Mouse (Mus musculus) MEL (cell line): Measurements from ENCODE around the gene S100a5. TPM values are rescaled to one million over a fixed set of nuclear protein-coding genes. Genes with fewer than 3 reads are reported as not detected.

Experiments used
- DNase-seq: peaks from one replicate; pipeline ENCODE4 v3.0.0; 2011; ENCODE audit warnings: low read depth, low spot score
- H3K27ac ChIP-seq: 2 replicates; pipeline ENCODE4 v1.5.1; 2012; ENCODE audit warnings: low read depth, mild to moderate bottlenecking, control low read depth, low read length, moderate library complexity; ENCODE audit not compliant: control insufficient read depth
- H3K27me3 ChIP-seq, 2 experiments: fragments of 150-350 bp in 1 of 2; sonication (generic) in 1 of 2; 2 replicates each; pipeline ENCODE4 v1.6.1; 2012; ENCODE audit warnings: low read length in 2 of 2, mild to moderate bottlenecking in 2 of 2, improper control_type of control experiment in 1 of 2, moderate library complexity in 1 of 2; ENCODE audit not compliant: insufficient read depth in 2 of 2, control insufficient read depth in 1 of 2
- H3K36me3 ChIP-seq, 2 experiments: 2 replicates each; pipeline ENCODE4 v1.6.1; 2012 to 2014; ENCODE audit warnings: low read length in 2 of 2, improper control_type of control experiment in 1 of 2, inconsistent platforms in 1 of 2, mild to moderate bottlenecking in 1 of 2; ENCODE audit not compliant: insufficient read depth in 2 of 2, control insufficient read depth in 1 of 2
- H3K4me1 ChIP-seq, 2 experiments: fragments of 150-350 bp in 1 of 2; sonication (generic) in 1 of 2; 2 replicates each; pipeline ENCODE4 v1.6.1; 2012; ENCODE audit warnings: low read length in 2 of 2, improper control_type of control experiment in 1 of 2, mild to moderate bottlenecking in 1 of 2; ENCODE audit not compliant: insufficient read depth in 2 of 2, control insufficient read depth in 1 of 2
- H3K4me3 ChIP-seq, 2 experiments: fragments of 150-350 bp in 1 of 2; sonication (generic) in 1 of 2; 2 replicates each; pipeline ENCODE4 v1.5.1; 2012; ENCODE audit warnings: low read depth in 2 of 2, low read length in 2 of 2, mild to moderate bottlenecking in 2 of 2, moderate library complexity in 2 of 2, control low read depth in 1 of 2, improper control_type of control experiment in 1 of 2; ENCODE audit not compliant: control insufficient read depth in 1 of 2, insufficient read depth in 1 of 2
- H3K79me2 ChIP-seq: 2 replicates; pipeline ENCODE4 v1.6.1; 2012; ENCODE audit warnings: mild to moderate bottlenecking, low read length, moderate library complexity; ENCODE audit not compliant: control insufficient read depth, poor library complexity, insufficient read depth
- H3K9ac ChIP-seq: 2 replicates; pipeline ENCODE4 v1.6.1; 2012; ENCODE audit warnings: low read depth, mild to moderate bottlenecking, control low read depth, low read length, moderate library complexity; ENCODE audit not compliant: control insufficient read depth, poor library complexity, severe bottlenecking
- H3K9me3 ChIP-seq: fragments of 150-350 bp; sonication (generic); replicated peaks from 2 replicates; pipeline ENCODE4 v1.6.1; 2012; ENCODE audit warnings: mild to moderate bottlenecking, low read length, improper control_type of control experiment, moderate library complexity; ENCODE audit not compliant: insufficient read depth
- BHLHE40 ChIP-seq: IDR thresholded peaks from 2 replicates; pipeline ENCODE4 v1.6.1; 2012; ENCODE audit warnings: low read depth, mild to moderate bottlenecking, inconsistent platforms, low read length, improper control_type of control experiment, borderline replicate concordance
- CHD2 ChIP-seq: IDR thresholded peaks from 2 replicates; pipeline ENCODE4 v1.6.1; 2011; ENCODE audit warnings: low read length, improper control_type of control experiment
- E2F4 ChIP-seq: IDR thresholded peaks from 2 replicates; pipeline ENCODE4 v1.6.1; 2011; ENCODE audit warnings: low read depth, low read length, improper control_type of control experiment, borderline replicate concordance
- ELF1 ChIP-seq: IDR thresholded peaks from 2 replicates; pipeline ENCODE4 v1.6.1; 2014; ENCODE audit warnings: low read depth, mild to moderate bottlenecking, inconsistent platforms, low read length, improper control_type of control experiment, moderate library complexity
- EP300 ChIP-seq, 2 experiments: IDR thresholded peaks; 2 replicates each; pipeline ENCODE4 v1.6.1; 2011; ENCODE audit warnings: improper control_type of control experiment in 2 of 2, low read length in 2 of 2, low read depth in 1 of 2, mild to moderate bottlenecking in 1 of 2
- ETS1 ChIP-seq: IDR thresholded peaks from 2 replicates; pipeline ENCODE4 v1.6.1; 2012; ENCODE audit warnings: low read depth, mild to moderate bottlenecking, inconsistent platforms, low read length, improper control_type of control experiment, moderate library complexity
- GABPA ChIP-seq: IDR thresholded peaks from 2 replicates; pipeline ENCODE4 v1.6.1; 2012; ENCODE audit warnings: low read depth, mild to moderate bottlenecking, inconsistent platforms, low read length, improper control_type of control experiment, moderate library complexity
- GATA1 ChIP-seq: IDR thresholded peaks from 2 replicates; pipeline ENCODE4 v1.6.1; 2011; ENCODE audit warnings: low read depth, low read length, improper control_type of control experiment
- JUND ChIP-seq: IDR thresholded peaks from 2 replicates; pipeline ENCODE4 v1.6.1; 2011; ENCODE audit warnings: low read depth, mild to moderate bottlenecking, improper control_type of control experiment, low read length
- MAFK ChIP-seq: IDR thresholded peaks from 2 replicates; pipeline ENCODE4 v1.6.1; 2011; ENCODE audit warnings: low read depth, mild to moderate bottlenecking, low read length, improper control_type of control experiment, borderline replicate concordance
- MAX ChIP-seq: IDR thresholded peaks from 2 replicates; pipeline ENCODE4 v1.6.1; 2011; ENCODE audit warnings: low read length, improper control_type of control experiment
- MAZ ChIP-seq: IDR thresholded peaks from 2 replicates; pipeline ENCODE4 v1.6.1; 2012; ENCODE audit warnings: low read depth, mild to moderate bottlenecking, inconsistent platforms, low read length, improper control_type of control experiment
- MEF2A ChIP-seq: IDR thresholded peaks from 2 replicates; pipeline ENCODE4 v1.6.1; 2014; ENCODE audit warnings: low read depth, mild to moderate bottlenecking, inconsistent platforms, low read length, improper control_type of control experiment; ENCODE audit not compliant: poor library complexity, insufficient replicate concordance, severe bottlenecking; ENCODE audit errors: extremely low read depth
- MXI1 ChIP-seq: IDR thresholded peaks from 2 replicates; pipeline ENCODE4 v1.6.1; 2011; ENCODE audit warnings: mild to moderate bottlenecking, low read depth, low read length, improper control_type of control experiment
- MYB ChIP-seq: IDR thresholded peaks from 2 replicates; pipeline ENCODE4 v1.6.1; 2011; ENCODE audit warnings: mild to moderate bottlenecking, low read depth, low read length, improper control_type of control experiment
- NELFE ChIP-seq: IDR thresholded peaks from 2 replicates; pipeline ENCODE4 v1.6.1; 2011; ENCODE audit warnings: low read depth, low read length, improper control_type of control experiment
- NRF1 ChIP-seq: IDR thresholded peaks from 2 replicates; pipeline ENCODE4 v1.6.1; 2014; ENCODE audit warnings: low read depth, mild to moderate bottlenecking, inconsistent platforms, low read length, improper control_type of control experiment, moderate library complexity; ENCODE audit not compliant: poor library complexity, insufficient read depth, severe bottlenecking
- POLR2AphosphoS2 ChIP-seq: IDR thresholded peaks from 2 replicates; pipeline ENCODE4 v1.6.1; 2011; ENCODE audit warnings: low read length, improper control_type of control experiment
- RAD21 ChIP-seq: IDR thresholded peaks from 2 replicates; pipeline ENCODE4 v1.6.1; 2011; ENCODE audit warnings: mild to moderate bottlenecking, low read depth, low read length, improper control_type of control experiment
- SIN3A ChIP-seq: IDR thresholded peaks from 2 replicates; pipeline ENCODE4 v1.6.1; 2012; ENCODE audit warnings: low read length, improper control_type of control experiment, inconsistent platforms
- SMC3 ChIP-seq: IDR thresholded peaks from 2 replicates; pipeline ENCODE4 v1.6.1; 2011; ENCODE audit warnings: low read depth, low read length, improper control_type of control experiment
- TCF12 ChIP-seq: IDR thresholded peaks from 2 replicates; pipeline ENCODE4 v1.6.1; 2014; ENCODE audit warnings: low read depth, mild to moderate bottlenecking, inconsistent platforms, low read length, improper control_type of control experiment, moderate library complexity
- UBTF ChIP-seq: IDR thresholded peaks from 2 replicates; pipeline ENCODE4 v1.6.1; 2012; ENCODE audit warnings: low read depth, mild to moderate bottlenecking, inconsistent platforms, low read length, improper control_type of control experiment, moderate library complexity, borderline replicate concordance; ENCODE audit not compliant: insufficient read depth
- USF1 ChIP-seq: IDR thresholded peaks from 2 replicates; pipeline ENCODE4 v1.6.1; 2014; ENCODE audit warnings: low read depth, mild to moderate bottlenecking, inconsistent platforms, low read length, improper control_type of control experiment, moderate library complexity
- USF2 ChIP-seq, 2 experiments: IDR thresholded peaks; 2 replicates each; pipeline ENCODE4 v1.6.1; 2011 to 2012; ENCODE audit warnings: improper control_type of control experiment in 2 of 2, low read length in 2 of 2, borderline replicate concordance in 1 of 2, inconsistent platforms in 1 of 2, low read depth in 1 of 2, mild to moderate bottlenecking in 1 of 2; ENCODE audit not compliant: insufficient read depth in 1 of 2
- ZC3H11A ChIP-seq: IDR thresholded peaks from 2 replicates; pipeline ENCODE4 v1.6.1; 2012; ENCODE audit warnings: low read depth, mild to moderate bottlenecking, inconsistent platforms, low read length, improper control_type of control experiment
- ZMIZ1 ChIP-seq: IDR thresholded peaks from 2 replicates; pipeline ENCODE4 v1.6.1; 2012; ENCODE audit warnings: low read depth, mild to moderate bottlenecking, inconsistent platforms, low read length, improper control_type of control experiment, moderate library complexity
- polyA plus RNA-seq, 2 experiments: library from polyadenylated mRNA; stranded (reverse) in 1 of 2; unstranded in 1 of 2; fragments of >175 nt in 1 of 2; fragments of >200 nt in 1 of 2; gene quantifications; 2 replicates each; pipeline versions ENCODE4 v1.2.1 to v1.2.4; 2012; ENCODE audit warnings: low replicate concordance in 2 of 2, low read depth in 1 of 2; ENCODE audit not compliant: insufficient read length in 2 of 2, insufficient read depth in 1 of 2, missing spikeins in 1 of 2
- total RNA-seq: library from RNA; depleted of rRNA; stranded (reverse); fragments of 300-350 nt; gene quantifications from 2 replicates; pipeline ENCODE4 v1.2.3, GENCODE M21; 2012

S100a5 gene
- total and polyA plus RNA-seq, 3 experiments, result not detected

DNA sequence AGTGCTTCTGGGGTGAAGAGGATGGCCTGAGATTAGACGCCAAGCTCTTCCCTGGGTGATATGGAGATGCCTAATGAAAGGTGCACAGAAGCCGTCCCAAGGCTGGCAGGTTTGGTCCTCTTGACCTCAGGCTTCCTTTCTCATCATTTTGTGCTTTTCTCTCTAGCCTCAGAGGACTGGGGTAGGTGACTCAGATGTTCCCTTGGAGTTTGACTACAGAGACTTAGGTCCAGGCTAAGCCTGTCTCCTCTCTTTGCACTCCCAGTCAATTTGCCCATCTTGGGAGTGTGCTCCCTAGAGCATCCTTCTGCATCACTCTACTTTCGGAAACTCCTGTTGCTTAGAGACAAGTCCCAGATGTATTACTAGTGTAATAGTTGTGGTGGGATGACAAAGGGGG lies 962 bp upstream of the S100a5 start:
- Histone ChIP-seq H3K79me2 (no peaks in the 10 kb centered on the region), H3K4me1 (peaks cover 8 to 34% of the 10 kb centered on the region in 2 experiments), H3K9me3 (no peaks in the 10 kb centered on the region), H3K4me3 (no peak overlapping the region), H3K27ac (no peak overlapping the region), H3K27me3 (no peaks in the 10 kb centered on the region), H3K9ac (no peak overlapping the region), H3K36me3 (peaks cover 0 to 22% of the 10 kb centered on the region in 2 experiments; a peak in 2 of 4 replicates)
- no peak for TF ChIP-seq E2F4
- no peak for TF ChIP-seq ZC3H11A
- no peak for TF ChIP-seq ELF1
- no peak for TF ChIP-seq NELFE
- TF ChIP-seq GABPA, result no peak
- no peak for TF ChIP-seq UBTF
- no peak for TF ChIP-seq CHD2
- no peak for TF ChIP-seq JUND
- TF ChIP-seq NRF1, result no peak
- no peak for TF ChIP-seq MAX
- TF ChIP-seq ETS1, result no peak
- TF ChIP-seq BHLHE40, result no peak
- no peak for TF ChIP-seq SMC3
- TF ChIP-seq MXI1, result no peak
- no peak for DNase-seq

DNA sequence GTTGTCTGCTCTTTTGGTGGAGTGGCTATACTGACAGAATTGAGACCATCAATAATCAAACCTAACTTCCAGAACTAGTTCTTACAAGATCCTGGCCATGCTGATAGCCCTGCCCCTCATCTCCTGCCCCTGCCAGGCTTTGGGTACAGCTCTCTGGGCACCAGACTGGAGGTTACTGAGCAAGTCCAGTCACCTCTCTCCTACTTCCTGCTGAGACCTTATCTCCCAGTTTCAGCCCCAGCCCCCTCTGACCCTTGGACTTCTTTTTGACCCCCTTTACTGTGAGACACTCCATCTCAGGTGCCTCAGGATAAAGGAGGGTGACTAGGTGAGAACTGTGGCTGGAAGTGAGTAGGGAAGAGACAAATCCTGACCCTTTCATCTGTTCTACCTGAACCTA lies 779 bp downstream of the S100a5 start:
- Histone ChIP-seq H3K27me3 (no peaks in the 10 kb centered on the region), H3K9ac (no peak overlapping the region), H3K4me1 (peaks cover 8 to 37% of the 10 kb centered on the region in 2 experiments), H3K4me3 (no peak overlapping the region), H3K79me2 (no peaks in the 10 kb centered on the region), H3K9me3 (no peaks in the 10 kb centered on the region), H3K36me3 (peaks cover 0 to 27% of the 10 kb centered on the region in 2 experiments; a peak in 2 of 4 replicates), H3K27ac (no peak overlapping the region)
- TF ChIP-seq TCF12 (no peak), MAFK (no peak), GABPA (no peak)
- no peak for DNase-seq

DNA sequence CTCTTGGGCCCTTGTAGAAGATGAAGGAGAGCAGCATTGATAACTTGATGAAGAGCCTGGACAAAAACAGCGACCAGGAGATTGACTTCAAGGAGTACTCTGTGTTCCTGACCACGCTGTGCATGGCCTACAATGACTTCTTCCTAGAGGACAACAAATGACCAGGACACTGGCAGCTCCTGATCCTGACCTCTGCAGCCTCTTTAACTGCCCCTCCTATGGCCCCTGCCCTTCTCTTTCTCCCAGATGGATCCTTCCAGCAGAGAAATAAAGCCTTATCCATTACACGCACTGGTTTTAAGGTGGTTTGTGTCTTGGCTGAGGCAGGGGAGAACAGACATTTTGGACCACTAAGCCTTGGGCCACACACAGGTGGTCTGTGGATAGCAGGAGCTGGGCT lies 3.2 kb downstream of the S100a5 start:
- Histone ChIP-seq H3K4me3 (no peak overlapping the region), H3K27me3 (no peaks in the 10 kb centered on the region), H3K36me3 (peaks cover 0 to 15% of the 10 kb centered on the region in 2 experiments; a peak in 2 of 4 replicates), H3K79me2 (no peaks in the 10 kb centered on the region), H3K4me1 (peaks cover 0 to 27% of the 10 kb centered on the region in 2 experiments; a peak in 2 of 4 replicates), H3K9me3 (no peaks in the 10 kb centered on the region), H3K9ac (no peak overlapping the region), H3K27ac (no peak overlapping the region)
- no peak for DNase-seq
- TF ChIP-seq RAD21, result no peak
- TF ChIP-seq E2F4, result no peak
- TF ChIP-seq SIN3A, result no peak
- no peak for TF ChIP-seq MAZ
- no peak for TF ChIP-seq MYB
- TF ChIP-seq POLR2AphosphoS2, result no peak
- TF ChIP-seq EP300 (IDR thresholded peaks at IDR 0.05; ENCODE audit: low read depth in 1 of 2, low read length in 2 of 2), result no peak
- TF ChIP-seq MEF2A, result no peak
- TF ChIP-seq SMC3, result no peak
- TF ChIP-seq CHD2, result no peak
- no peak for TF ChIP-seq USF2 (IDR thresholded peaks at IDR 0.05; ENCODE audit: borderline replicate concordance in 1 of 2, insufficient read depth in 1 of 2, low read depth in 1 of 2, low read length in 2 of 2)
- TF ChIP-seq ELF1, result no peak
- TF ChIP-seq USF1, result no peak
- no peak for TF ChIP-seq ZMIZ1
- TF ChIP-seq ZC3H11A, result no peak
- no peak for TF ChIP-seq GATA1
- TF ChIP-seq MXI1, result no peak
